In the genomic region with DNA sequence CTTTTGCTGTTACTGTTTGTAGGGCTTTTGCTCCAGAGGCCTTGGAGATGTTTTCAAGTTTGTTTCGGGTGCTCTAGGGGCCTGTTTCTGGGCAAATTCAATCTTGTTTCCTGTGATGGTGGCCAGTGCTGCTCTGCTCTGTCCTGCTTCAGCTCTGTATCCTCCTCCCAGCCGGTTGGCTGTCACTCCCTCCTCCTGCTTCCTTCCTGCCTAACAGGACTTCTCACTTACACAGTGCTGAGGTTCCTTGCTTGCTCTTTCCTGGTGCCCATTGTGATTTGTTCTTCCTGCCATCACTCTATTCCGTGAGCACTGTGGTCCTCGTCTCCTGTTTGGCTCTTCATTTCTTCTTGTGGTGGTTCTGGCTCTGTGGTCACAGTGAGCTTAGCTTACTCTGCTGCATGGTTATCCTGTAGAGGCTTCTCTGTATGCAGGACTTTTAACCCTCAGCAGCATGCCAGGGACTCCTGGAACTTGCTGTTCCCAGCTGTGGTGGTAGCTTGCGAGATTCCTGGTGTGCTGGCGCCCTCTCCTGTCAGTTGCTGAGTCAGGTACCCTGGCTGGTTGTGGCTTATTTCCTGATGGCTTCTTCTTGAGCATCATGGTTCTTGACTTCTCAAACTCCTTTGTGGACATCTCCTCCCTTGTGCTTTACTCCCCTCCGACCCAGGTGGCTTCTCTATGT, we compare ENCODE assay signal across 7 mouse cellular contexts.
DNase-seq lines count a peak whose midpoint lies in the region; ATAC-seq and TF ChIP-seq lines count a peak whose summit lies in the region.

No protein-coding gene starts in this region.

- no peaks in the 10 kb centered on the region for H3K36me3 ChIP-seq in embryonic facial prominence, embryonic 11.5 days (replicated peaks; ENCODE audit: control insufficient read depth, insufficient read depth, low read depth, low read length)
- H3K36me3 ChIP-seq in limb, embryonic 14.5 days (ENCODE audit: control insufficient read depth, insufficient read depth, low read length): no peaks in the 10 kb centered on the region

- no peaks in the 10 kb centered on the region for H3K9me3 ChIP-seq in embryonic facial prominence, embryonic 11.5 days (replicated peaks; ENCODE audit: control insufficient read depth, low read length)
- no peaks in the 10 kb centered on the region for H3K9me3 ChIP-seq in limb, embryonic 14.5 days (ENCODE audit: control insufficient read depth, low read length)

- no peak overlapping the region for H3K4me2 ChIP-seq in embryonic facial prominence, embryonic 11.5 days (ENCODE audit: low read depth, low read length)
- no peak overlapping the region for H3K4me2 ChIP-seq in limb, embryonic 14.5 days (replicated peaks; ENCODE audit: low read depth, low read length, severe bottlenecking)

- no peak for TF ChIP-seq POLR2A in limb, embryonic 14.5 days (IDR thresholded peaks at IDR 0.05; ENCODE audit: borderline replicate concordance, extremely low read depth, insufficient read depth, insufficient read length)

- H3K27ac ChIP-seq in embryonic facial prominence, embryonic 11.5 days (replicated peaks; ENCODE audit: low read depth, low read length): no peak overlapping the region
- no peak overlapping the region for H3K27ac ChIP-seq in limb, embryonic 14.5 days (replicated peaks; ENCODE audit: low read depth, low read length)

- WGBS in embryonic facial prominence, embryonic 11.5 days: 26% methylated on average over 7 of the region's 7 CpGs
- 27% methylated on average over 7 of the region's 7 CpGs for WGBS in limb, embryonic 14.5 days

- H3K27me3 ChIP-seq in embryonic facial prominence, embryonic 11.5 days (ENCODE audit: control insufficient read depth, insufficient read depth, low read length): no peaks in the 10 kb centered on the region
- no peaks in the 10 kb centered on the region for H3K27me3 ChIP-seq in limb, embryonic 14.5 days (ENCODE audit: control insufficient read depth, insufficient read depth, low read length)

- no peak overlapping the region for H3K4me3 ChIP-seq in embryonic facial prominence, embryonic 11.5 days (ENCODE audit: low read depth, low read length)
- H3K4me3 ChIP-seq in limb, embryonic 14.5 days (replicated peaks; ENCODE audit: low read length): no peak overlapping the region

- H3K4me1 ChIP-seq in embryonic facial prominence, embryonic 11.5 days (ENCODE audit: control insufficient read depth, insufficient read depth, low read length): peaks cover 3% of the 10 kb centered on the region; the same call in 1 of the 2 replicates
- peaks cover 13% of the 10 kb centered on the region for H3K4me1 ChIP-seq in limb, embryonic 14.5 days (ENCODE audit: control insufficient read depth, insufficient read depth, low read length)

- ATAC-seq in embryonic facial prominence, embryonic 11.5 days (replicated peaks; ENCODE audit: insufficient number of reproducible peaks, low FRiP score, low TSS enrichment, low read depth): 0 out of 2 replicates have a peak, but pooled peaks have one; percentile 54
- peak; percentile 77 for ATAC-seq in limb, embryonic 14.5 days (ENCODE audit: low FRiP score, low read depth)
- 0 out of 2 replicates have a peak, but pooled peaks have one; percentile 40 for ATAC-seq in monocyte, adult 5-6 weeks (replicated peaks; ENCODE audit: insufficient number of reproducible peaks, low FRiP score, low TSS enrichment, poor library complexity, severe bottlenecking)

- DNase-seq in adrenal gland, postnatal 14 days: peak; percentile 91
- DNase-seq in embryonic facial prominence, embryonic 11.5 days (ENCODE audit: low spot score): peak; percentile 86
- peak; percentile 79 to 87 for DNase-seq in heart, adult 9 months (ENCODE audit: low spot score in 2 of 2)
- DNase-seq in kidney, adult 9 months: peak; percentile 91
- peak; percentile 83 for DNase-seq in limb, embryonic 14.5 days (ENCODE audit: low spot score)
- DNase-seq in spleen, postnatal 36 days (ENCODE audit: low spot score in 2 of 2): peak; percentile 51 to 57

- no peak overlapping the region for H3K9ac ChIP-seq in embryonic facial prominence, embryonic 11.5 days (replicated peaks; ENCODE audit: low read length)
- H3K9ac ChIP-seq in limb, embryonic 14.5 days (ENCODE audit: low read depth, low read length, severe bottlenecking): no peak overlapping the region
